Mouse (Mus musculus): ENCODE measurements around the gene Bpgm. TPM values are rescaled to one million over a fixed set of nuclear protein-coding genes. Genes with fewer than 3 reads are reported as not detected.

The Bpgm gene
- polyA plus RNA-seq, 1 experiment from 2014 or later, result 136 TPM

- 60% methylated on average over 2 of the region's 2 CpGs for WGBS (ENCODE audit: insufficient replicate concordance)
- no peaks in the 10 kb centered on the region for H3K36me3 ChIP-seq
- 0 out of 2 replicates have a peak, but pooled peaks cover 10% of the 10 kb centered on the region for H3K27me3 ChIP-seq
- ATAC-seq (ENCODE audit: low read depth), result no peak
- peaks cover 52% of the 10 kb centered on the region for H3K4me1 ChIP-seq (replicated peaks)
- H3K27ac ChIP-seq, result no peak overlapping the region
- no peak overlapping the region for H3K4me2 ChIP-seq
- DNase-seq, result no peak
- H3K9ac ChIP-seq, result no peak overlapping the region
- no peaks in the 10 kb centered on the region for H3K9me3 ChIP-seq (replicated peaks)
- no peak overlapping the region for H3K4me3 ChIP-seq (replicated peaks)
These were observed 52.1 kb downstream of the Bpgm start for GRCm38 (mm10) chr6:34528131-34528530.

DNA sequence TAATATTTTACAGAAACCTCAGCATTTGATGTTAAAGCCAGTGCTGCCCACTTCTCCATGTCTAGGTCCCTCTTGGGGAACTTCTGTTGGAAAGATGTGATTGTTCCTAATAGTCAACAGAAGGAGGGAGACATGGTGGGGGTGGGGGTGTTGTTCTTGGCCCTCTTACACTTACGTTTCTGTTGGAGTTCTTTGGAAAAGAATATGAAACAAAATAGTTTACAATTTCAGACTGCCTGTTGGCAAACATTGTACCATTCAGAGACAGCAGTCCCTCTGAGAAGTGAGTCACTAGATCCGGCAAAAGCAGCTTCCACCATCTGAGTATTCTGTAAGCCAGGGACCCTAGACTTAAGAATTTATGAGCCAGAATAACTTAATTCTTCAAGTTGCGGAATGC, 54.0 kb downstream of the Bpgm start:
- DNase-seq (no peak), ATAC-seq (ENCODE audit: low read depth) (no peak)
- Histone ChIP-seq H3K27ac (no peak overlapping the region), H3K4me2 (no peak overlapping the region), H3K9me3 (replicated peaks) (no peaks in the 10 kb centered on the region), H3K4me1 (replicated peaks) (peaks cover 42% of the 10 kb centered on the region), H3K9ac (no peak overlapping the region), H3K36me3 (no peaks in the 10 kb centered on the region), H3K4me3 (replicated peaks) (no peak overlapping the region), H3K27me3 (0 out of 2 replicates have a peak, but pooled peaks cover 10% of the 10 kb centered on the region)
- WGBS (ENCODE audit: insufficient replicate concordance), result 76% methylated on average over 3 of the region's 3 CpGs

GRCm38 (mm10) chr6:34533055-34533454, 57.0 kb downstream of the Bpgm start:
- DNase-seq, result no peak
- peaks cover 11% of the 10 kb centered on the region for H3K4me1 ChIP-seq (replicated peaks)
- WGBS (ENCODE audit: insufficient replicate concordance), result 71% methylated on average over 1 of the region's 1 CpGs
- H3K27me3 ChIP-seq, result peaks cover 10% of the 10 kb centered on the region; the same call in 1 of the 2 replicates
- H3K4me2 ChIP-seq, result no peak overlapping the region
- no peaks in the 10 kb centered on the region for H3K9me3 ChIP-seq (replicated peaks)
- H3K4me3 ChIP-seq (replicated peaks), result no peak overlapping the region
- no peak overlapping the region for H3K27ac ChIP-seq
- no peak for ATAC-seq (ENCODE audit: low read depth)
- H3K9ac ChIP-seq, result no peak overlapping the region
- no peaks in the 10 kb centered on the region for H3K36me3 ChIP-seq

GRCm38 (mm10) chr6:34533896-34534295, 57.9 kb downstream of the Bpgm start:
- Histone ChIP-seq H3K27ac (no peak overlapping the region), H3K9me3 (replicated peaks) (no peaks in the 10 kb centered on the region), H3K27me3 (peaks cover 10% of the 10 kb centered on the region; the same call in 1 of the 2 replicates), H3K4me2 (no peak overlapping the region), H3K4me1 (replicated peaks) (peaks cover 2% of the 10 kb centered on the region), H3K36me3 (no peaks in the 10 kb centered on the region), H3K4me3 (replicated peaks) (no peak overlapping the region), H3K9ac (no peak overlapping the region)
- DNase-seq, result no peak
- 45% methylated on average over 5 of the region's 5 CpGs for WGBS (ENCODE audit: insufficient replicate concordance)
- ATAC-seq (ENCODE audit: low read depth), result no peak

GRCm38 (mm10) chr6:34542866-34543265, 66.9 kb downstream of the Bpgm start:
- Histone ChIP-seq H3K27ac (no peak overlapping the region), H3K36me3 (no peaks in the 10 kb centered on the region), H3K27me3 (0 out of 2 replicates have a peak, but pooled peaks cover 4% of the 10 kb centered on the region), H3K9me3 (replicated peaks) (no peaks in the 10 kb centered on the region), H3K9ac (no peak overlapping the region), H3K4me1 (replicated peaks) (no peaks in the 10 kb centered on the region), H3K4me3 (replicated peaks) (no peak overlapping the region), H3K4me2 (no peak overlapping the region)
- DNase-seq (no peak), ATAC-seq (ENCODE audit: low read depth) (no peak)
- WGBS (ENCODE audit: insufficient replicate concordance), result 73% methylated on average over 4 of the region's 4 CpGs

DNA sequence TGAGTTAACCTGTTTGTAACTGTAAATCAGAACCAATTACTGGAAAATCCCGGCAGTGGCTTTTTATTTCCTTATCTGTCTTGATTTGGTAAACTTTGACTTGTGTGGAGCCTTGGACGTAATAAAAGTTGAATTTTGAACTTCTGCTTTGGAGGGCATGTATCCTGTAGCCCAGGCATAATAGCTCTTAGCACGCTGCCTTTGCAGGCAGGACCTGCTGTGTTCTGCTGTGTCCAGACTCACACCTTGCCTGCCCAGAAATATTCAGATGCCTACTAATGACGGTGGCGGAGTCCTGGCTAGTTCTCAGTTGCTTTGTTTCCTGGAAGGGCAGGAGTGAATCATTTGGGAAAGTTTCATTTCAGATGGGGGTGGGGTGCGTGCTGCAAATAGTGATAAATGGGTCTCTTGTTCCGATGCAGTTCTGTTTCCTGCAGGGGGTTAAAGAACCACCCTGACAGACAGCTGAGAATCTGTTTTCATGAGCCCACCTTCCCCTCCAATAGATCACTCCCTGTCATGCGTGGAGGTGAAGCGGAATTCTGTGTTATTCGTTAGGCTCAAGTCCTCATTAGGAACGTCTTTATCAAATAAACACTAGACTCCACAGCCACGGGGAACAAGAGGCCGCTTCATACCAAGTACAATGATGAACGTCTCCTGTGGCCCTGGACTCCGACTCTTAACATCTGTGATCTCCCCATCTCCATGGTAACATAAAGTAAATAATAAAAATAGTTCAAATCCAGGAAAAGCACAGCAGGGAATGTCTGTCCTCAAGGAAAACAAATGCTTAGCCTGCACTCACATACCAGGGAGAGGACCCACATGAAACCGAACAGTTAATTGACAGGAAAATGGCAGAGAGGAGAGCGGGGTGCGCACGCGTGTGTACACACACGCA, 67.5 kb downstream of the Bpgm start:
- Histone ChIP-seq H3K4me3 (replicated peaks) (no peak overlapping the region), H3K9me3 (replicated peaks) (no peaks in the 10 kb centered on the region), H3K9ac (no peak overlapping the region), H3K27me3 (0 out of 2 replicates have a peak, but pooled peaks cover 4% of the 10 kb centered on the region), H3K4me1 (replicated peaks) (no peaks in the 10 kb centered on the region), H3K36me3 (no peaks in the 10 kb centered on the region), H3K4me2 (no peak overlapping the region), H3K27ac (no peak overlapping the region)
- DNase-seq (no peak), ATAC-seq (ENCODE audit: low read depth) (no peak)
- WGBS (ENCODE audit: insufficient replicate concordance), result 68% methylated on average over 21 of the region's 21 CpGs

- Histone ChIP-seq H3K27me3 (0 out of 2 replicates have a peak, but pooled peaks cover 4% of the 10 kb centered on the region), H3K27ac (no peak overlapping the region), H3K4me3 (replicated peaks) (no peak overlapping the region), H3K9me3 (replicated peaks) (no peaks in the 10 kb centered on the region), H3K4me1 (replicated peaks) (no peaks in the 10 kb centered on the region), H3K36me3 (no peaks in the 10 kb centered on the region), H3K4me2 (no peak overlapping the region), H3K9ac (no peak overlapping the region)
- ATAC-seq (ENCODE audit: low read depth) (no peak), DNase-seq (no peak)
- 76% methylated on average over 10 of the region's 10 CpGs for WGBS (ENCODE audit: insufficient replicate concordance)
These were observed 68.2 kb downstream of the Bpgm start for GRCm38 (mm10) chr6:34544207-34544602.

GRCm38 (mm10) chr6:34545286-34545685, 69.3 kb downstream of the Bpgm start:
- Histone ChIP-seq H3K9me3 (replicated peaks) (no peaks in the 10 kb centered on the region), H3K27ac (no peak overlapping the region), H3K36me3 (no peaks in the 10 kb centered on the region), H3K4me3 (replicated peaks) (no peak overlapping the region), H3K27me3 (0 out of 2 replicates have a peak, but pooled peaks cover 4% of the 10 kb centered on the region), H3K4me2 (no peak overlapping the region), H3K9ac (no peak overlapping the region), H3K4me1 (replicated peaks) (no peaks in the 10 kb centered on the region)
- 72% methylated on average over 10 of the region's 10 CpGs for WGBS (ENCODE audit: insufficient replicate concordance)
- DNase-seq (no peak), ATAC-seq (ENCODE audit: low read depth) (no peak)

GRCm38 (mm10) chr6:34548406-34548990, 72.5 kb downstream of the Bpgm start:
- Histone ChIP-seq H3K36me3 (no peaks in the 10 kb centered on the region), H3K9ac (no peak overlapping the region), H3K4me2 (no peak overlapping the region), H3K27me3 (0 out of 2 replicates have a peak, but pooled peaks cover 4% of the 10 kb centered on the region), H3K4me1 (replicated peaks) (no peaks in the 10 kb centered on the region), H3K4me3 (replicated peaks) (no peak overlapping the region), H3K27ac (no peak overlapping the region), H3K9me3 (replicated peaks) (no peaks in the 10 kb centered on the region)
- DNase-seq (no peak), ATAC-seq (ENCODE audit: low read depth) (no peak)
- 56% methylated on average over 13 of the region's 13 CpGs for whole genome bisulfite sequencing (ENCODE audit: insufficient replicate concordance)

GRCm38 (mm10) chr6:34549017-34549416, 73.0 kb downstream of the Bpgm start:
- WGBS (ENCODE audit: insufficient replicate concordance), result 23% methylated on average over 2 of the region's 2 CpGs
- no peak overlapping the region for H3K9ac ChIP-seq
- H3K36me3 ChIP-seq, result no peaks in the 10 kb centered on the region
- H3K27ac ChIP-seq, result no peak overlapping the region
- peak; percentile 25 for DNase-seq
- no peaks in the 10 kb centered on the region for H3K9me3 ChIP-seq (replicated peaks)
- H3K4me3 ChIP-seq (replicated peaks), result no peak overlapping the region
- H3K27me3 ChIP-seq, result 0 out of 2 replicates have a peak, but pooled peaks cover 4% of the 10 kb centered on the region
- no peak for ATAC-seq (ENCODE audit: low read depth)
- no peak overlapping the region for H3K4me2 ChIP-seq
- no peaks in the 10 kb centered on the region for H3K4me1 ChIP-seq (replicated peaks)

DNA sequence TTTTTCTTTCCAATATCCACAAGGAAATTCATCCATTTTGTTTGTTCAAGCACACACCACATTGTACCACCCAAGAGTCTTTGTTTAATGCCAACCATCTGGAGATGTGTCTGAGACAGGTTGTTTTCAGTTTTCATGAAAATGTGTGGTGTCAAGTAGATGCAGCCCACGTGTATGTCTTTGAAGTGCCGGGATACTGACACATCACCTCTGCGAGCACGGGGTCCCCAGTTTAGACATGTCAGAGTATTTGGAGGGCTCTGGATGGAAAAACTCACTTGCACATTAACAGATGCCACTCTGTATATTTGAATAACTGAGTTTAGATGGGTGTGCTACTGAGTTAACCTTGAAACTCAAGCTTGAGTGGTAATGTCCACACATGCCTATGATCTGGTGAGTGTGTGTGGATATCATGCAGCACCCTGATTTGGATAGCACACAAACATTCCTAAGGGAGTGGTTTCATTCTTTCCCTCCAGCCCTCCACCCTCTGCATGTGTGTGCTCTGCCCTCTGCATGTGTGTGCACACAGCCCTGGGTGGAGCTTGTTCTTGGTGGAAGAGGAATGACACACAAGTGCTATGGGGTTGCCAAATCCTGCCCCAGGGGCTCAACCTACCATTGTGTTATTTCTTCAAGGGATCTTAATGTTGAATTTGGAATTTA, 76.6 kb downstream of the Bpgm start:
- Histone ChIP-seq H3K4me3 (replicated peaks) (no peak overlapping the region), H3K36me3 (no peaks in the 10 kb centered on the region), H3K4me1 (replicated peaks) (no peaks in the 10 kb centered on the region), H3K27ac (no peak overlapping the region), H3K9ac (no peak overlapping the region), H3K4me2 (no peak overlapping the region), H3K9me3 (replicated peaks) (no peaks in the 10 kb centered on the region), H3K27me3 (no peaks in the 10 kb centered on the region)
- no peak for DNase-seq
- WGBS (ENCODE audit: insufficient replicate concordance), result 77% methylated on average over 4 of the region's 4 CpGs
- ATAC-seq (ENCODE audit: low read depth), result no peak
